Mouse (Mus musculus): ENCODE data around the gene Tgfb1i1.

DNA sequence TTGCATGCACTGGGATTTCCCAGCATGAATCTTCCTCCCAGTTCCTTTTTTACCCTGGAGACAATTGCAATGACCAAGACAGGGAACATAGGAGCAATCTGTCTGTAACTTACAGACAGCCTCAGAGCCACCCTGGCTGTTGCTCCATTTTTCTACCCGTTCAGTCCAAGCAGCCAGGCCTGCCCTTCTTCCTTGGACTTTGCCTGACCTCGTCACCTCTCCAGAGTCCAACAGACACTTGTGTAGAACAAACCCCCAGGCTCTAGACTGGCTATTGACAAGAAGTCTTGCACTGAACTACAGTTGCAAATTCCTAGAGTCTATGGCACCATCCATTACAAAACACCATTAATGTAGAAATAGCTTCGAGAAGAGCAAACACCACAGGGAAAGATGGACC is 36.8 kb upstream of the Tgfb1i1 start:
- TF ChIP-seq POLR2A (IDR thresholded peaks at IDR 0.05; ENCODE audit: insufficient read depth, low read depth, low read length) (no peak), CTCF (IDR thresholded peaks at IDR 0.05; ENCODE audit: insufficient read depth, low read depth, low read length) (no peak)

Data from olfactory bulb, adult 2 months (tissue).